ENCODE assay signal across 20 mouse cellular contexts in the genomic region with DNA sequence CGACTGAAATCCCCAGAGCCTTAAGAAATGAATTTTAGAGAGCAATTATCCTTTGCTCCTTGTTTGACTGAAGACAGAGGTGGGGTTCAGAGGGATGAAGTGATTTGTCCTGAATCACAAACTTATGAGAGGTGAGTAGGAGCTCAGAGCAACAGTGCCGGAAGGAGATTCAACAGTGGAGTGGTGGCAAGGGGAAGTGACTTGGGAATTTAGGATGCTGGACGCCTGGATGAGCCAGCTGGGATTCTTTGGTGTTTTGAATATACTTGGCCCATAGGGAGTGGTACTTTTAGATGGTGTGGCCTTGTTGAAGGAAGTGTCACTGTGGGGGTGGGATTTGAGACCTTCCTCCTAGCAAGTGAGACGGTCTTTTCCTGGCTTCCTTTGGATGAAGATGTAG.
"Had no signal": no experiment of that assay in that cellular context is flagged by ENCODE, and none has a peak within 500 bp of the region (broad histone marks: within the 10 kb centered on the region; RNA-seq: fewer than 3 reads in every experiment).

No protein-coding gene starts in this region.

- H3K9ac ChIP-seq: liver, postnatal 0 days; lung, embryonic 15.5 days; midbrain, embryonic 12.5 days; neural tube, embryonic 13.5 days; neural tube, embryonic 15.5 days had no signal

- H3K9me3 ChIP-seq: lung, embryonic 15.5 days; midbrain, embryonic 10.5 days; midbrain, embryonic 12.5 days; neural tube, embryonic 15.5 days had no signal

- H3K27ac ChIP-seq: lung, embryonic 15.5 days; midbrain, embryonic 10.5 days; midbrain, embryonic 12.5 days; neural tube, embryonic 13.5 days; neural tube, embryonic 15.5 days had no signal

- H3K4me1 ChIP-seq: lung, embryonic 15.5 days; midbrain, embryonic 10.5 days; midbrain, embryonic 12.5 days; neural tube, embryonic 13.5 days; neural tube, embryonic 15.5 days had no signal

- H3K27me3 ChIP-seq: lung, embryonic 15.5 days; midbrain, embryonic 12.5 days; neural tube, embryonic 13.5 days; neural tube, embryonic 15.5 days had no signal

- H3K36me3 ChIP-seq: lung, embryonic 15.5 days; midbrain, embryonic 10.5 days; midbrain, embryonic 12.5 days; neural tube, embryonic 13.5 days; neural tube, embryonic 15.5 days had no signal

- ATAC-seq: liver, postnatal 0 days; lung, postnatal 0 days; midbrain, embryonic 16.5 days had no signal

- H3K4me3 ChIP-seq: lung, embryonic 15.5 days; midbrain, embryonic 10.5 days; midbrain, embryonic 12.5 days; myocyte; neural tube, embryonic 13.5 days; neural tube, embryonic 15.5 days had no signal

- DNase-seq: liver, postnatal 0 days; lung, adult 2 months; lung, postnatal 4 days; midbrain, embryonic 14.5 days; retina, postnatal 1 day; right cerebral cortex, adult 18-20 months; right cerebral cortex, postnatal 25 days; right cerebral cortex, postnatal 4 days; spleen, adult 18-20 months; thymus, adult 18-20 months; thymus, postnatal 14 days; thymus, postnatal 36 days had no signal

- H3K4me2 ChIP-seq: lung, embryonic 15.5 days; midbrain, embryonic 12.5 days; neural tube, embryonic 13.5 days; neural tube, embryonic 15.5 days had no signal
